Mouse (Mus musculus) lung, postnatal 0 days (tissue): Measurements from ENCODE around the gene Abat.

ENCODE experiments used
- CTCF ChIP-seq: IDR thresholded peaks from 2 replicates; pipeline ENCODE4 v1.5.1; 2016; ENCODE audit warnings: antibody characterized with exemption, mild to moderate bottlenecking
- EP300 ChIP-seq: IDR thresholded peaks from 2 replicates; pipeline ENCODE4 v1.6.1; 2016; ENCODE audit warnings: antibody characterized with exemption, mild to moderate bottlenecking, control low read depth

DNA sequence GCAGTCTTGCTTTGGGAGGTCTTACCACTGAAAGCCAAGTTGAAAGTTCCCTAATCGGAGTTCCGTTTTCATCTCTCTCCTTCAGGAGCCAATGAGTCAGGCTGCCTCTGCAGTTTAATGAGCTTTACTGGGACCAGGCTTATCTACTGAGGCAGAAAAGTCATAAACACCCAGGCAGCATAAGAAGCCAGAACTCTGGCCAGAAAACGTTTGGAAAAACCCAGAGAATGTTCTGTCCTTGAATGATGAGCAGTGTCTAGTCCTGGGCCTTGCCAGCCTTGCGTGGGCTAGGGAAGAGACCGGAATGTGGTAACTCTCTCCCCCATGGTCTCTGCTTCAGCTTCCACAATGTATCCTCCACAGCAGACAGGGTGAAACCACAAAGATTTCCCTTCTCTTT is 71.8 kb downstream of the Abat start:
- TF ChIP-seq CTCF (no peak), EP300 (no peak)
